Mouse (Mus musculus): Measurements from ENCODE around the gene Rcc2.

DNA sequence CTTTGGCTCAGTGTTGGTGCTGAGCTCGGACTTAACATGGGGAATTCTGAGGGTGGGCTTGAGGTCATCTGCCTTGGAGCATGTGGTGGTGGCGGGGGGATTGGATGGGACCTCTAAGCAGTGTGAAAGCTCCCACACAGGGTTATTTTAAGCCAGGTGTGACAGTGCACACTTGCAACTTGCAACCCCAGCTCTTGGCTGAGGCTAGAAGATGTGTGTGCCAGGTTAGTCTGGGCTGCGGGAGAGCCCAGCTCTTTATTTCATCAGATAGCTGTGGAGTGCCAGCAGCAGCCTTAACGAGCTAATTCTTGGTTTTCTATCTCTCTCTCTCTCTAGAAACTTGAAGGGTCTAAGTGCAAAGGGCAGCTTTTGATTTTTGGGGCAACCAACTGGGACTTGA, 7.3 kb downstream of the Rcc2 start:
- TF ChIP-seq CTCF (IDR thresholded peaks at IDR 0.05; ENCODE audit: low read depth) (no peak), EP300 (optimal IDR thresholded peaks at IDR 0.05) (no peak)
